Mouse (Mus musculus) liver, embryonic 16.5 days (tissue): ENCODE data around the gene Rnpepl1. TPM values are rescaled to one million over a fixed set of nuclear protein-coding genes. Genes with fewer than 3 reads are reported as not detected.

Experiments
- ATAC-seq: fragments of 200-750 bp; cut with Nextera tagmentation; 2 replicates; pipeline ENCODE4 v1.8.0; 2017; ENCODE audit warnings: low read depth, mild to moderate bottlenecking, moderate number of reproducible peaks, moderate library complexity
- H3K27ac ChIP-seq: fragments of 300-500 bp; sonication (generic); 2 replicates; pipeline ENCODE4 v1.5.1; 2014; ENCODE audit warnings: mild to moderate bottlenecking, low read length
- H3K27me3 ChIP-seq: fragments of 300-500 bp; sonication (generic); 2 replicates; pipeline ENCODE4 v1.6.1; 2014; ENCODE audit warnings: low read depth, low read length, mixed read lengths; ENCODE audit not compliant: control insufficient read depth, insufficient read depth
- H3K36me3 ChIP-seq: fragments of 300-500 bp; sonication (generic); 2 replicates; pipeline ENCODE4 v1.6.1; 2014; ENCODE audit warnings: mild to moderate bottlenecking; ENCODE audit not compliant: control insufficient read depth, insufficient read depth
- H3K4me1 ChIP-seq: fragments of 300-500 bp; sonication (generic); 2 replicates; pipeline ENCODE4 v1.6.1; 2014; ENCODE audit warnings: low read depth, low read length, mixed read lengths; ENCODE audit not compliant: control insufficient read depth
- H3K4me2 ChIP-seq: fragments of 300-500 bp; sonication (generic); 2 replicates; pipeline ENCODE4 v1.6.1; 2014; ENCODE audit warnings: low read depth, low read length, mixed read lengths
- H3K4me3 ChIP-seq: fragments of 300-500 bp; sonication (generic); 2 replicates; pipeline ENCODE4 v1.5.1; 2014; ENCODE audit warnings: low read depth, mild to moderate bottlenecking, low read length
- H3K9ac ChIP-seq: fragments of 300-500 bp; sonication (generic); 2 replicates; pipeline ENCODE4 v1.6.1; 2014; ENCODE audit warnings: low read depth, low read length
- H3K9me3 ChIP-seq: fragments of 300-500 bp; sonication (generic); replicated peaks from 2 replicates; pipeline ENCODE4 v1.6.1; 2016; ENCODE audit warnings: low read length; ENCODE audit not compliant: control insufficient read depth
- WGBS: fragments of 180-500 bp; shearing (Covaris S2); extraction: QIAGEN DNeasy Blood & Tissue Kit; methylation state at CpG from one replicate; pipeline ENCODE4 v1.1.7; 2014; ENCODE audit not compliant: insufficient replicate concordance; 5-methylcytosine and 5-hydroxymethylcytosine counted together
- polyA plus RNA-seq: library from polyadenylated mRNA; unstranded; fragments of >200 nt; fragmentation: Nextera tagmentation; extraction: Ambion mirVana; gene quantifications from 2 replicates; pipeline ENCODE4 v1.2.1, GENCODE M21; 2015

Gene Rnpepl1
- polyA plus RNA-seq, 1 experiment from 2014 or later = 7.8 TPM

- H3K36me3 ChIP-seq = peaks cover 3% of the 10 kb centered on the region; the same call in 1 of the 2 replicates
- H3K27ac ChIP-seq = peak overlapping the region; percentile 94
- 63% methylated on average over 4 of the region's 4 CpGs for WGBS
- H3K27me3 ChIP-seq = no peaks in the 10 kb centered on the region
- H3K4me2 ChIP-seq = peak overlapping the region; percentile 96
- peaks cover 21% of the 10 kb centered on the region for H3K4me1 ChIP-seq
- peak overlapping the region; percentile 82 for H3K4me3 ChIP-seq
- H3K9me3 ChIP-seq = no peaks in the 10 kb centered on the region
- peak overlapping the region; percentile 77 for H3K9ac ChIP-seq
- no peak for ATAC-seq
Observed at GRCm38 (mm10) chr1:92933611-92934010, 23.0 kb downstream of the Rnpepl1 start.

GRCm38 (mm10) chr1:92934182-92934827 is 23.7 kb downstream of the Rnpepl1 start, which contains the start of gene Capn10:
Gene Capn10, plus strand, starts transcription at chr1:92934376.
- ATAC-seq = peak; percentile 98
- peaks cover 21% of the 10 kb centered on the region for H3K4me1 ChIP-seq
- peak within 1 kb of the TSS; percentile 77 for H3K9ac ChIP-seq
- peak within 1 kb of the TSS; percentile 94 for H3K27ac ChIP-seq
- H3K36me3 ChIP-seq = peaks cover 3% of the 10 kb centered on the region; the same call in 1 of the 2 replicates
- no peaks in the 10 kb centered on the region for H3K27me3 ChIP-seq
- WGBS = under 1% methylated on average over 45 of the region's 45 CpGs
- peak within 1 kb of the TSS; percentile 82 for H3K4me3 ChIP-seq
- peak within 1 kb of the TSS; percentile 96 for H3K4me2 ChIP-seq
- H3K9me3 ChIP-seq = no peaks in the 10 kb centered on the region

- H3K4me2 ChIP-seq = peak overlapping the region; percentile 96
- H3K9me3 ChIP-seq = no peaks in the 10 kb centered on the region
- peaks cover 21% of the 10 kb centered on the region for H3K4me1 ChIP-seq
- WGBS = 12% methylated on average over 10 of the region's 10 CpGs
- H3K4me3 ChIP-seq = peak overlapping the region; percentile 82
- H3K27me3 ChIP-seq = no peaks in the 10 kb centered on the region
- peaks cover 4% of the 10 kb centered on the region for H3K36me3 ChIP-seq
- peak; percentile 28 for ATAC-seq
- peak overlapping the region; percentile 77 for H3K9ac ChIP-seq
- peak overlapping the region; percentile 94 for H3K27ac ChIP-seq
Observed at GRCm38 (mm10) chr1:92935054-92935962, 24.7 kb downstream of the Rnpepl1 start.

- peak overlapping the region; percentile 47 for H3K27ac ChIP-seq
- H3K4me3 ChIP-seq = peak overlapping the region; percentile 82
- no peaks in the 10 kb centered on the region for H3K9me3 ChIP-seq
- H3K4me1 ChIP-seq = peaks cover 21% of the 10 kb centered on the region
- no peaks in the 10 kb centered on the region for H3K27me3 ChIP-seq
- peak overlapping the region; percentile 96 for H3K4me2 ChIP-seq
- peaks cover 7% of the 10 kb centered on the region for H3K36me3 ChIP-seq
- 29% methylated on average over 2 of the region's 2 CpGs for WGBS
- no peak for ATAC-seq
- 0 out of 2 replicates have a peak overlapping the region, but pooled peaks have one; percentile 10 for H3K9ac ChIP-seq
Observed at GRCm38 (mm10) chr1:92935977-92936376, 25.4 kb downstream of the Rnpepl1 start.

GRCm38 (mm10) chr1:92936467-92936866 is 25.9 kb downstream of the Rnpepl1 start:
- 65% methylated on average over 3 of the region's 3 CpGs for WGBS
- Histone ChIP-seq H3K4me3 (0 out of 2 replicates have a peak overlapping the region, but pooled peaks have one; percentile 82), H3K27ac (peak overlapping the region; percentile 47)

DNA sequence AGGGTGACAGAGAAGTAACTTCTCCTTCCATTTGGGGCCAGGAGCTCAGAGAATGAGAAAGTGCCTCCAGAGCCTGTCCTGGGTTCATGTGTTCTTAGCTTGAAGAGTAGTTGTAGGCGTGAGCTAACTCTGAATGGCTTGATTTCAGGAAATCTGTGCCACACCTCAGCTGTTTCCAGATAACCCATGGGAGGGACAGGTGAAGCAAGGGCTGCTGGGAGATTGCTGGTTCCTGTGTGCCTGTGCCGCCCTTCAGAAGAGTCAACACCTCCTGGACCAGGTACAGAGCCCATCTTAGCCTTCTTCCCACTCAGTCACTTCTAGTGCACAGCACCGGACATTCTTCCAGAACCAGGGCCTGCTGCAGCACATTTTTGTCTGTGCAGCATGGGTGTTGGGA is 27.2 kb downstream of the Rnpepl1 start:
- no peak for ATAC-seq
- no peaks in the 10 kb centered on the region for H3K27me3 ChIP-seq
- no peak overlapping the region for H3K27ac ChIP-seq
- H3K4me2 ChIP-seq = no peak overlapping the region
- no peak overlapping the region for H3K9ac ChIP-seq
- no peak overlapping the region for H3K4me3 ChIP-seq
- H3K36me3 ChIP-seq = peaks cover 7% of the 10 kb centered on the region
- 55% methylated on average over 3 of the region's 3 CpGs for WGBS
- peaks cover 21% of the 10 kb centered on the region for H3K4me1 ChIP-seq
- no peaks in the 10 kb centered on the region for H3K9me3 ChIP-seq

More at GRCm38 (mm10) chr1:92936467-92936866, 25.9 kb downstream of the Rnpepl1 start:
- Histone ChIP-seq H3K27me3 (no peaks in the 10 kb centered on the region), H3K4me1 (peaks cover 21% of the 10 kb centered on the region), H3K9ac (no peak overlapping the region), H3K4me2 (peak overlapping the region; percentile 96), H3K9me3 (no peaks in the 10 kb centered on the region), H3K36me3 (peaks cover 7% of the 10 kb centered on the region)
- ATAC-seq = no peak

- no peaks in the 10 kb centered on the region for H3K27me3 ChIP-seq
- no peak overlapping the region for H3K4me2 ChIP-seq
- WGBS = 78% methylated on average over 4 of the region's 4 CpGs
- ATAC-seq = no peak
- H3K9me3 ChIP-seq = no peaks in the 10 kb centered on the region
- H3K36me3 ChIP-seq = peaks cover 7% of the 10 kb centered on the region
- H3K9ac ChIP-seq = no peak overlapping the region
- H3K4me1 ChIP-seq = peaks cover 14% of the 10 kb centered on the region
- no peak overlapping the region for H3K27ac ChIP-seq
- H3K4me3 ChIP-seq = no peak overlapping the region
Observed at GRCm38 (mm10) chr1:92939746-92940145, 29.2 kb downstream of the Rnpepl1 start.

- no peak for ATAC-seq
- H3K36me3 ChIP-seq = peaks cover 4% of the 10 kb centered on the region
- no peaks in the 10 kb centered on the region for H3K9me3 ChIP-seq
- no peak overlapping the region; the same call in 1 of the 2 replicates for H3K9ac ChIP-seq
- H3K4me3 ChIP-seq = no peak overlapping the region
- no peaks in the 10 kb centered on the region; the same call in 1 of the 2 replicates for H3K4me1 ChIP-seq
- H3K27me3 ChIP-seq = no peaks in the 10 kb centered on the region
- no peak overlapping the region for H3K27ac ChIP-seq
- H3K4me2 ChIP-seq = no peak overlapping the region
- WGBS = 83% methylated on average over 19 of the region's 19 CpGs
Observed at GRCm38 (mm10) chr1:92943219-92943989, 32.8 kb downstream of the Rnpepl1 start.
